Mouse (Mus musculus): ENCODE data around the gene Klk1b16. TPM values are rescaled to one million over a fixed set of nuclear protein-coding genes. Genes with fewer than 3 reads are reported as not detected.
"Not testable (repeated sequence)": the region's sequence is repeated elsewhere in the genome, so short reads cannot be mapped to it uniquely, and the experiment has no call there.

Klk1b16 gene
- polyA plus RNA-seq (2014; fragmentation: Nextera tagmentation; extraction: Ambion mirVana): not detected in 2 replicates

DNA sequence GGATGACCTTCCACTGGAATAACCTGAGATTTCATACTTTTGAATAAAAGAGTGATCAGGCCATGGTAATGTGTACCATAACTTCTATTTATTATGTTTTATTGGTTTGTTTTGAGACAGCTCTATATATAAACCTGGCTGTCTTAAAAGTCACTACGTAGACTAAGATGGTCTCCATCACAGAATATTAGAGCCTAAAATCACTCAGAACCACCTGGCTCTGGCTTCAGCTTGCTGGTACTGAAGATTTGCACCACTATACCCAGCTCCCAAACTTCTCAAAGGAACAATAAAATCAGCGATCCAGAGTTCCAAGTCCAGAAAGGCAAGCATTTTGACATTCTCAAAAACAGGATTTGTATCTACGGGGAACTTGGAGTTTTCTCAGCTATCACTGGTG is at the start of gene Klk1b16:
TSS of gene Klk1b16 (plus strand) at position 301 of the 400 bp plus-strand sequence.
- no peaks in the 10 kb centered on the region for H3K4me1 ChIP-seq (ENCODE audit: control insufficient read depth, insufficient read depth, low read length)
- 96% methylated on average over 3 of the region's 3 CpGs for WGBS
- H3K27ac ChIP-seq (ENCODE audit: low read depth, low read length): no peak within 1 kb of the TSS
- no peak for ATAC-seq (ENCODE audit: low FRiP score, low TSS enrichment)
- no peak within 1 kb of the TSS for H3K4me3 ChIP-seq (ENCODE audit: low read length)
- H3K9ac ChIP-seq (ENCODE audit: low read depth, low read length): no peak within 1 kb of the TSS
- H3K9me3 ChIP-seq (ENCODE audit: control insufficient read depth, low read length): no peaks in the 10 kb centered on the region
- H3K36me3 ChIP-seq (ENCODE audit: control insufficient read depth, insufficient read depth, low read length): no peaks in the 10 kb centered on the region
- H3K4me2 ChIP-seq (replicated peaks; ENCODE audit: low read depth, low read length): no peak within 1 kb of the TSS
- H3K27me3 ChIP-seq (ENCODE audit: control insufficient read depth, insufficient read depth, low read length): no peaks in the 10 kb centered on the region

DNA sequence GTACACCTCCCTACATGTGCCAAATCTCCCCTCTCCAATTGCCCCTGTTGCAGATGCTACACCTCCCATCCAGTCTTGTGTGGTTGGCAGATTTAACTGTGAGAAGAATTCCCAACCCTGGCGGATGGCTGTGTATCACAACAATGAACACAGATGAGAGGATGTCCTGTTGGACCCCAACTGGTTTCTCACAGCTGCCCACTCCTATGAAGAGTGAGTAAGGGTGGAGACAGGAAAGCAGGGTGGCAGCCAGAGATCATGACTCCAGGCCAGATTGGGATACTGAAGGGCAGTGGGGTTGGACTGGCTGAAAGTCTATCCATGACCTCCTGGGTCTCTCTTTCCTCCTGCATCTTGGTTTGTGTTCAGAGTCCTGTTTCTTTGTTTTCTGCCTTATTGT is 40.5 kb upstream of the Klk1b16 start:
- no peaks in the 10 kb centered on the region for H3K9me3 ChIP-seq (ENCODE audit: control insufficient read depth, low read length)
- no peak overlapping the region for H3K27ac ChIP-seq (ENCODE audit: low read depth, low read length)
- ATAC-seq (ENCODE audit: low FRiP score, low TSS enrichment): no peak
- no peak overlapping the region for H3K4me3 ChIP-seq (ENCODE audit: low read length)
- H3K4me2 ChIP-seq (replicated peaks; ENCODE audit: low read depth, low read length): no peak overlapping the region
- H3K27me3 ChIP-seq (ENCODE audit: control insufficient read depth, insufficient read depth, low read length): no peaks in the 10 kb centered on the region
- WGBS: 79% methylated on average over 1 of the region's 1 CpGs
- no peak overlapping the region for H3K9ac ChIP-seq (ENCODE audit: low read depth, low read length)
- H3K36me3 ChIP-seq (ENCODE audit: control insufficient read depth, insufficient read depth, low read length): no peaks in the 10 kb centered on the region
- no peaks in the 10 kb centered on the region for H3K4me1 ChIP-seq (ENCODE audit: control insufficient read depth, insufficient read depth, low read length)

DNA sequence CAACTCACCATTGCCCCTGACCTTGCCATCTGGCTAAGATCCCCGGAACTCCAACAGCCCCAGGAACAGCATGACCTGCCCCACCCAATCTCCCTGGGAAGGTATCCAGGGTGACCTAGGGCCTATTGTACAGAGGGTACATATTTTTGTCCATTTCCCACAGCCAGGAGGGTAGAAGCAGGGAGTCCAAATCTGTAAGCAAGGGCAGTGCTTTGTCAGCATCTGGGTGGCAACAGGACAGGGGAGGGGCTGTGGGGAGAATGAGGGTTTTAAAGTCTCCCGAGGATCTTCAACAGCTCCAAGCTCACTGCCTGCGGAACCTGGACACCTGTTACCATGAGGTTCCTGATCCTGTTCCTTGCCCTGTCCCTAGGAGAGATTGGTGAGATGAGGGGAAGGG is 34.5 kb upstream of the Klk1b16 start, which contains the start of gene Klk1b21:
TSS of gene Klk1b21 (plus strand) at position 301 of the 400 bp plus-strand sequence.
- H3K9me3 ChIP-seq (ENCODE audit: control insufficient read depth, low read length); H3K4me1 ChIP-seq (ENCODE audit: control insufficient read depth, insufficient read depth, low read length); ATAC-seq (ENCODE audit: low FRiP score, low TSS enrichment); H3K9ac ChIP-seq (ENCODE audit: low read depth, low read length); H3K4me3 ChIP-seq (ENCODE audit: low read length); H3K27ac ChIP-seq (ENCODE audit: low read depth, low read length); H3K4me2 ChIP-seq (replicated peaks; ENCODE audit: low read depth, low read length); H3K36me3 ChIP-seq (ENCODE audit: control insufficient read depth, insufficient read depth, low read length); H3K27me3 ChIP-seq (ENCODE audit: control insufficient read depth, insufficient read depth, low read length): not testable (repeated sequence)
- 60% methylated on average over 3 of the region's 3 CpGs for WGBS

DNA sequence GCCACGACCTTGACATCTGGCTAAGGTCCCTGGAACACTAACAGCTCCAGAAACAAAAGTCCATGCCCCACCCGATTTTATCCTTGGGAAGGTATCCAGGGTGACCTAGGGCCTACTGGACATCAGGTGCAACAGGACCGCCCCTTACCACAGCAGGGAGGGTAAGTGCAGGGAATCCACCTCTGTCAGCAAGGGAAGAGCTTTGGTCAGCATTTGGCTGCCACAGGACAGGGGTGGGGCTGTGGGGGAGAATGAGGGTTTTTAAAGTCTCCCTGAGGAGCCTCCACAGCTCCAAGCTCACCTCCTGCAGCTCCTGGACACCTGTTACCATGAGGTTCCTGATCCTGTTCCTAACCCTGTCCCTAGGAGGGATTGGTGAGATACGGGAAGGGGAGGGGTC is 24.2 kb upstream of the Klk1b16 start, which contains the start of gene Klk1b22:
TSS of gene Klk1b22 (plus strand) at position 301 of the 400 bp plus-strand sequence.
- Histone ChIP-seq H3K36me3 (ENCODE audit: control insufficient read depth, insufficient read depth, low read length) (no peaks in the 10 kb centered on the region), H3K27me3 (ENCODE audit: control insufficient read depth, insufficient read depth, low read length) (no peaks in the 10 kb centered on the region), H3K4me1 (ENCODE audit: control insufficient read depth, insufficient read depth, low read length) (no peaks in the 10 kb centered on the region), H3K4me3 (ENCODE audit: low read length) (no peak within 1 kb of the TSS), H3K9ac (ENCODE audit: low read depth, low read length) (no peak within 1 kb of the TSS), H3K27ac (ENCODE audit: low read depth, low read length) (no peak within 1 kb of the TSS), H3K9me3 (ENCODE audit: control insufficient read depth, low read length) (no peaks in the 10 kb centered on the region), H3K4me2 (replicated peaks; ENCODE audit: low read depth, low read length) (no peak within 1 kb of the TSS)
- no peak for ATAC-seq (ENCODE audit: low FRiP score, low TSS enrichment)
- 72% methylated on average over 4 of the region's 4 CpGs for WGBS

DNA sequence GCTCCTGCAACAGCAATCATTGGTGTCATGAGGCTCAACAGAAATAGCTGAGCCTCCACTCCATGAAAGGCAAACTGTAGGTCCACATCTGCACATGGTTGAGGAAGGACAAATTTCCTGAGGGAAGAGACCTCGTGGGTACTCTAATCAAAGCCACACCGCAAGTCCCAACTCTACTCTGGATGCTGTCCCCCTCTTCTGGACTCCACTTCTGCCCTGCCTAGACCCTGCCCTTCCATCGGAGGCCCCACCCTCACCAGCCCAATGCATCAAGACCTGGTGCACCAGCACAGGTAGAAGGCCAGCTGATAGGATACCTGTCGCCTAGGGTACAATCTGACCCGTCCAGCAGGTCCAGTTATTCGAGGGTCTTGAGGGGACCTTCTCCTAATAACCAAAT is 13.1 kb upstream of the Klk1b16 start:
- Histone ChIP-seq H3K36me3 (ENCODE audit: control insufficient read depth, insufficient read depth, low read length) (no peaks in the 10 kb centered on the region), H3K27ac (ENCODE audit: low read depth, low read length) (no peak overlapping the region), H3K27me3 (ENCODE audit: control insufficient read depth, insufficient read depth, low read length) (no peaks in the 10 kb centered on the region), H3K4me1 (ENCODE audit: control insufficient read depth, insufficient read depth, low read length) (no peaks in the 10 kb centered on the region), H3K4me2 (replicated peaks; ENCODE audit: low read depth, low read length) (no peak overlapping the region), H3K4me3 (ENCODE audit: low read length) (no peak overlapping the region), H3K9me3 (ENCODE audit: control insufficient read depth, low read length) (no peaks in the 10 kb centered on the region), H3K9ac (ENCODE audit: low read depth, low read length) (no peak overlapping the region)
- WGBS: 89% methylated on average over 6 of the region's 6 CpGs
- no peak for ATAC-seq (ENCODE audit: low FRiP score, low TSS enrichment)

DNA sequence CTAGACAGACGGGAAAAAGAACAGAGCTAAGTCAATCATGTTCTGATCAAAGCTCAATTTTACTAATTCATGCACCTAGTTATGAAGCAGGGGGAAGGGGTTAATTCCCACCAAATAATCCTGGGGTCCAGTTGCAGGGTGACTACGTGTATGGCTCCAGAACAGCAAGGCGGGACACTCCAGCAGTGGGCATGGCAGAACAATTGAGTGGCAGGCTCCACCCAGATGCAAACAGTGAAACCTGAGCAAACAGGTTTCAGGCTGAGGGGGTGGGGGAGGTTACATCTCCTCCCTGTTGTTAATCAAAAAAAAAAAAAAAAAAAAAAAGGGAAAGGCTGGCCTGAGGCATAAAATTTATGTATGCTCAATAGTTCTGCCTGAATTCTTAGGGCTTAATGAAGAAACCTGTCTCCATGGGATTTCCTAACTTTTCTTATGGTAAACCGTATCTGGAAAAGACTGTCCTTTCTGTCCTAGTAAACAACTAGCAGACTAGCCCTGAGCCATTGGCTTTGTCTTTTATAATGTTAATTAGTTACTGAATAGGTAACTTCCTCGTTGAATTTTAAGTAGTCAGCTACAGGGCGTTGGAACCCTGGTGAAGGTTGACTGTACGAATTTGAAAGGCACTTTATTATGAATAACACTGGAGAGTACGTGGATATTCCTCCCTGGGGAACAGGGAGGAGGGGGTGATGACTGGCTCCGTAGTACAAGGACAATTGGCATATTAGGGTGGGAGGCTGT is 42.9 kb downstream of the Klk1b16 start:
- Histone ChIP-seq H3K4me1 (ENCODE audit: control insufficient read depth, insufficient read depth, low read length) (no peaks in the 10 kb centered on the region), H3K36me3 (ENCODE audit: control insufficient read depth, insufficient read depth, low read length) (no peaks in the 10 kb centered on the region), H3K4me2 (replicated peaks; ENCODE audit: low read depth, low read length) (no peak overlapping the region), H3K4me3 (ENCODE audit: low read length) (no peak overlapping the region), H3K27me3 (ENCODE audit: control insufficient read depth, insufficient read depth, low read length) (no peaks in the 10 kb centered on the region), H3K9me3 (ENCODE audit: control insufficient read depth, low read length) (no peaks in the 10 kb centered on the region), H3K9ac (ENCODE audit: low read depth, low read length) (no peak overlapping the region), H3K27ac (ENCODE audit: low read depth, low read length) (no peak overlapping the region)
- 54% methylated on average over 9 of the region's 9 CpGs for WGBS
- no peak for ATAC-seq (ENCODE audit: low FRiP score, low TSS enrichment)

- not testable (repeated sequence) for H3K4me2 ChIP-seq (replicated peaks; ENCODE audit: low read depth, low read length); ATAC-seq (ENCODE audit: low FRiP score, low TSS enrichment); H3K9me3 ChIP-seq (ENCODE audit: control insufficient read depth, low read length); H3K27me3 ChIP-seq (ENCODE audit: control insufficient read depth, insufficient read depth, low read length); H3K4me1 ChIP-seq (ENCODE audit: control insufficient read depth, insufficient read depth, low read length); H3K36me3 ChIP-seq (ENCODE audit: control insufficient read depth, insufficient read depth, low read length); H3K4me3 ChIP-seq (ENCODE audit: low read length); H3K27ac ChIP-seq (ENCODE audit: low read depth, low read length); H3K9ac ChIP-seq (ENCODE audit: low read depth, low read length)
- WGBS: 56% methylated on average over 8 of the region's 8 CpGs
These were observed 49.9 kb downstream of the Klk1b16 start for GRCm38 (mm10) chr7:44186516-44186915.

DNA sequence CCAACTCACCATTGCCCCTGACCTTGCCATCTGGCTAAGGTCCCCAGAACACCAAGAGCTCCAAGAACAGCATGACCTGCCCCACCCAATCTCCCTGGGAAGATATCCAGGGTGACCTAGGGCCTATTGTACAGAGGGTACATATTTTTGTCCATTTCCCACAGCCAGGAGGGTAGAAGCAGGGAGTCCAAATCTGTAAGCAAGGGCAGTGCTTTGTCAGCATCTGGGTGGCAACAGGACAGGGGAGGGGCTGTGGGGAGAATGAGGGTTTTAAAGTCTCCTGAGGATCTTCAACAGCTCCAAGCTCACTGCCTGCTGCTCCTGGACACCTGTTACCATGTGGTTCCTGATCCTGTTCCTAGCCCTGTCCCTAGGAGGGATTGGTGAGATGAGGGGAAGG is 51.4 kb downstream of the Klk1b16 start, which contains the start of gene Klk1b24:
TSS of gene Klk1b24 (plus strand) at position 301 of the 400 bp plus-strand sequence.
- not testable (repeated sequence) for H3K4me1 ChIP-seq (ENCODE audit: control insufficient read depth, insufficient read depth, low read length); H3K4me3 ChIP-seq (ENCODE audit: low read length); H3K36me3 ChIP-seq (ENCODE audit: control insufficient read depth, insufficient read depth, low read length); H3K27me3 ChIP-seq (ENCODE audit: control insufficient read depth, insufficient read depth, low read length); H3K9ac ChIP-seq (ENCODE audit: low read depth, low read length); H3K4me2 ChIP-seq (replicated peaks; ENCODE audit: low read depth, low read length); H3K27ac ChIP-seq (ENCODE audit: low read depth, low read length); H3K9me3 ChIP-seq (ENCODE audit: control insufficient read depth, low read length); ATAC-seq (ENCODE audit: low FRiP score, low TSS enrichment)

Measured in kidney, embryonic 14.5 days (tissue).